Mouse (Mus musculus): ENCODE measurements around the gene Zdhhc14. TPM values are rescaled to one million over a fixed set of nuclear protein-coding genes. Genes with fewer than 3 reads are reported as not detected.

The Zdhhc14 gene
- polyA plus RNA-seq, 1 experiment, result 2.4 TPM

- WGBS, result 17% methylated on average over 29 of the region's 29 CpGs
- no peak for DNase-seq (ENCODE audit: low read depth, low spot score)
Observed at GRCm38 (mm10) chr17:5752716-5753585, 260.6 kb downstream of the Zdhhc14 start.

- no peak for DNase-seq (ENCODE audit: low read depth, low spot score)
- WGBS, result 72% methylated on average over 7 of the region's 7 CpGs
Observed at GRCm38 (mm10) chr17:5755489-5755888, 263.1 kb downstream of the Zdhhc14 start.

- no peak for DNase-seq (ENCODE audit: low read depth, low spot score)
- 56% methylated on average over 5 of the region's 5 CpGs for WGBS
Observed at GRCm38 (mm10) chr17:5756065-5756464, 263.7 kb downstream of the Zdhhc14 start.

- no peak for DNase-seq (ENCODE audit: low read depth, low spot score)
- WGBS, result 80% methylated on average over 15 of the region's 15 CpGs
Observed at GRCm38 (mm10) chr17:5756855-5757254, 264.5 kb downstream of the Zdhhc14 start.

GRCm38 (mm10) chr17:5763768-5764167 lies 271.4 kb downstream of the Zdhhc14 start:
- 86% methylated on average over 5 of the region's 5 CpGs for WGBS
- DNase-seq (ENCODE audit: low read depth, low spot score), result no peak

GRCm38 (mm10) chr17:5764270-5764669 lies 271.9 kb downstream of the Zdhhc14 start:
- 53% methylated on average over 5 of the region's 5 CpGs for WGBS
- no peak for DNase-seq (ENCODE audit: low read depth, low spot score)

GRCm38 (mm10) chr17:5765746-5766145 lies 273.4 kb downstream of the Zdhhc14 start:
- DNase-seq (ENCODE audit: low read depth, low spot score), result no peak

GRCm38 (mm10) chr17:5768164-5768705 lies 275.9 kb downstream of the Zdhhc14 start:
- WGBS, result 88% methylated on average over 6 of the region's 6 CpGs
- no peak for DNase-seq (ENCODE audit: low read depth, low spot score)

More at GRCm38 (mm10) chr17:5765746-5766145, 273.4 kb downstream of the Zdhhc14 start:
- 89% methylated on average over 4 of the region's 4 CpGs for WGBS

GRCm38 (mm10) chr17:5768810-5769520 lies 276.6 kb downstream of the Zdhhc14 start:
- 93% methylated on average over 9 of the region's 9 CpGs for WGBS
- DNase-seq (ENCODE audit: low read depth, low spot score), result no peak

GRCm38 (mm10) chr17:5769776-5770175 lies 277.4 kb downstream of the Zdhhc14 start:
- WGBS, result 5% methylated on average over 7 of the region's 7 CpGs
- DNase-seq (ENCODE audit: low read depth, low spot score), result no peak

- DNase-seq (ENCODE audit: low read depth, low spot score), result no peak
- 6% methylated on average over 22 of the region's 22 CpGs for WGBS
Observed at GRCm38 (mm10) chr17:5770265-5771249, 278.2 kb downstream of the Zdhhc14 start.

GRCm38 (mm10) chr17:5780213-5780975 lies 288.0 kb downstream of the Zdhhc14 start:
- DNase-seq (ENCODE audit: low read depth, low spot score), result no peak
- whole genome bisulfite sequencing, result 77% methylated on average over 5 of the region's 5 CpGs

GRCm38 (mm10) chr17:5785238-5785637 lies 292.9 kb downstream of the Zdhhc14 start:
- no peak for DNase-seq (ENCODE audit: low read depth, low spot score)
- 62% methylated on average over 2 of the region's 2 CpGs for WGBS

GRCm38 (mm10) chr17:5792164-5792791 lies 299.9 kb downstream of the Zdhhc14 start:
- no peak for DNase-seq (ENCODE audit: low read depth, low spot score)
- 93% methylated on average over 12 of the region's 12 CpGs for WGBS

- WGBS, result 68% methylated on average over 4 of the region's 4 CpGs
Observed at GRCm38 (mm10) chr17:5793593-5793992, 301.2 kb downstream of the Zdhhc14 start.

GRCm38 (mm10) chr17:5794276-5794675 lies 301.9 kb downstream of the Zdhhc14 start:
- no peak for DNase-seq (ENCODE audit: low read depth, low spot score)
- WGBS, result 78% methylated on average over 5 of the region's 5 CpGs

More at GRCm38 (mm10) chr17:5793593-5793992, 301.2 kb downstream of the Zdhhc14 start:
- DNase-seq (ENCODE audit: low read depth, low spot score), result no peak

GRCm38 (mm10) chr17:5795369-5795768 lies 303.0 kb downstream of the Zdhhc14 start:
- 47% methylated on average over 5 of the region's 5 CpGs for WGBS
- no peak for DNase-seq (ENCODE audit: low read depth, low spot score)

GRCm38 (mm10) chr17:5795878-5796277 lies 303.5 kb downstream of the Zdhhc14 start:
- under 1% methylated on average over 5 of the region's 5 CpGs for WGBS
- DNase-seq (ENCODE audit: low read depth, low spot score), result peak; percentile 53
